Mouse (Mus musculus) spleen, postnatal 10 days (tissue): Measurements from ENCODE around the gene Pgm3.
"Not testable (repeated sequence)": the region's sequence is repeated elsewhere in the genome, so short reads cannot be mapped to it uniquely, and the experiment has no call there.

Source experiments
- DNase-seq, 2 experiments: peaks; one replicate each; pipeline ENCODE4 v3.0.0; 2021 to 2022; ENCODE audit warnings: low spot score in 2 of 2

The Pgm3 gene

GRCm38 (mm10) chr9:86571540-86572135 is at the start of gene Pgm3, which contains the start of gene Rwdd2a:
Gene Pgm3 (minus strand): TSS chr9:86571842.
Gene Rwdd2a (plus strand): TSS chr9:86571991.
- DNase-seq = peak; percentile 90 to 98

GRCm38 (mm10) chr9:86619341-86620139 is 47.9 kb upstream of the Pgm3 start:
- DNase-seq = no peak

DNA sequence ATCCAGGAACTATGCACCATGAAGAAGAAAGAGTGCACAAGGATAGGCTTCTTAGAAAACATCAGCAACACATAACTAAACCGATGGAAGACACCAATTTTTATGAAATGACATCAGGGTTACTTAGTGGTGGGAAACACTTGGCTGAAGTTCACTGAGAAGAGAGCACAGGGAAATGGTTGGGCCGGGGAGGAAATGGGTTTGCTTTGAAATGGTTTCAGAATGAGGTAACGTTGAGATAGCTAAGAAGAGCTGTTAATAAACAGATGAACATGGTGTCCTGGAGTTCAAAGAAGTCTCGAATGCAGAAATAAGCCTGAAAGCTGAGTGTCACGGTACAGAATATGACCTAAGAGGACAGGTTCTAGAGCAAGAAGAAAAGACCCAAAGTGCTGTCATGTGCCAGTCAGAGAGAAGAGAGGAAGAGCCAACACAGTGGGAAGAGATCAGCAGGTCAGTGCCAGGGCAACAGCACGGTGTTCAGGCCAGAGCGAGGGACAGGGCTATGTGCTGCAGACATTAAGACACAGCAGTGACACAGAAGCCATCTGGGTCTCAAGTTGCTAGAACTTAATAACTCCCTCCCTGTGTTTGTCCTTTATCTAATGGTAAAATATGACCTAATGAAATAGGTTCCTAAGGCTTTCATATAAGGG is 46.3 kb upstream of the Pgm3 start:
- DNase-seq = no peak

- DNase-seq = no peak
These were observed 44.1 kb upstream of the Pgm3 start for GRCm38 (mm10) chr9:86615765-86616164.

DNA sequence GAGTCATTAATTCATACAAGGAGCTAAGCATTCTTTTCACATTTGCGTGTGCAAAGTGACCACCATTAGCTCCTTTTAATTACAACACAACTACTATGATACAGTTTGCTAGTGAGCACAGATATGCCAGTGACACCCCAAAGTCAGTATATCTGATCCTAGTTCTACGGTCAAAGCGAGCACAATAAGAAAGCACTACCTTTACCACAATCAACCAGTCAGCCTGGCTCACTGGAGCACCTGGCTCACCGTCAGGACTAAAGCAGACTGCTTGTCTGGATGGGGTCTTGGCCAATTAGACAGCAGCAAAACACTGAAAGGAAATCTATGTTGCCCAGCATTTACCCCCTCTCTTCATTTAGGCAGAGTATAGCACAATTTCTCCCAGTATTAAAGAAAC is 40.4 kb upstream of the Pgm3 start:
- DNase-seq = no peak

GRCm38 (mm10) chr9:86605776-86606175 is 34.1 kb upstream of the Pgm3 start:
- no peak for DNase-seq

DNA sequence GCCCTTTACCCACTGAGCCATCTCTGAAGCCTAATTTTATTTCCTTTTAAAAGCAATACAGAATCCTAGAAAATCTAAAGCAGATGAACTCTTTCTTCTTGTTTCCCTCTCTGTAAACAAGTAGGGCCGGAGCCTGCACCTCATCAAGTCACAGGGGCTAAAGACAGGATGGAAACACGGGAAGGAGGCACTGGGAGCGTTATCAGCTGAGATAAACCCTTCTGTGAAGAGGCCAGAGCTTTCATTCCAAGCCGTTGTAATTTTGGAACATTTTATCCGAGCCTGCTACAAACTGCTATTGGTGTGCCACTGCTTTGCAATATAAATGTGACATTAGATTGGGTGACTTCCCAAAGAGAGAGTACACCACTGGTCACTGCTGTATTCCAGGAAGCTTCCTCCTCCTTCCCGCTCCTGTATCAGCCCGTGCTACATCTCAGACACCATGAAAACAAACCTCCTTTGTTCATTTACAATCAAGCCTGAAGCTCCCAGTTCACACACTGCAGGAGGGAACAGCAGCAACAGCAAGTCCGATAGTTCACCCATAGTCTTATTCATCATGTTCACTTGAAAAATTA is 28.2 kb upstream of the Pgm3 start:
- DNase-seq = no peak

DNA sequence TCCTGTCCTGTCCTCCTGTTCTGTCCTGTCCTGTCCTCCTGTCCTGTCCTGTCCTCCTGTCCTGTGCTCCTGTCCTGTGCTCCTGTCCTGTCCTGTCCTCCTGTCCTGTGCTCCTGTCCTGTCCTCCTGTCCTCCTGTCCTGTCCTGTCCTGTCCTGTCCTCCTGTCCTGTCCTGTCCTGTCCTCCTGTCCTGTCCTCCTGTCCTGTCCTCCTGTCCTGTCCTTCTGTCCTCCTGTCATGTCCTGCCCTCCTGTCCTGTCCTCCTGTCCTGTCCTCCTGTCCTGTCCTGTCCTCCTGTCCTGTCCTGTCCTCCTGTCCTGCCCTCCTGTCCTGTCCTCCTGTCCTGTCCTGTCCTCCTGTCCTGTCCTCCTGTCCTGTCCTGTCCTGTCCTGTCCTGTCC is 25.3 kb upstream of the Pgm3 start:
- not testable (repeated sequence) for DNase-seq

GRCm38 (mm10) chr9:86594357-86594767 is 22.7 kb upstream of the Pgm3 start:
- not testable (repeated sequence) for DNase-seq

DNA sequence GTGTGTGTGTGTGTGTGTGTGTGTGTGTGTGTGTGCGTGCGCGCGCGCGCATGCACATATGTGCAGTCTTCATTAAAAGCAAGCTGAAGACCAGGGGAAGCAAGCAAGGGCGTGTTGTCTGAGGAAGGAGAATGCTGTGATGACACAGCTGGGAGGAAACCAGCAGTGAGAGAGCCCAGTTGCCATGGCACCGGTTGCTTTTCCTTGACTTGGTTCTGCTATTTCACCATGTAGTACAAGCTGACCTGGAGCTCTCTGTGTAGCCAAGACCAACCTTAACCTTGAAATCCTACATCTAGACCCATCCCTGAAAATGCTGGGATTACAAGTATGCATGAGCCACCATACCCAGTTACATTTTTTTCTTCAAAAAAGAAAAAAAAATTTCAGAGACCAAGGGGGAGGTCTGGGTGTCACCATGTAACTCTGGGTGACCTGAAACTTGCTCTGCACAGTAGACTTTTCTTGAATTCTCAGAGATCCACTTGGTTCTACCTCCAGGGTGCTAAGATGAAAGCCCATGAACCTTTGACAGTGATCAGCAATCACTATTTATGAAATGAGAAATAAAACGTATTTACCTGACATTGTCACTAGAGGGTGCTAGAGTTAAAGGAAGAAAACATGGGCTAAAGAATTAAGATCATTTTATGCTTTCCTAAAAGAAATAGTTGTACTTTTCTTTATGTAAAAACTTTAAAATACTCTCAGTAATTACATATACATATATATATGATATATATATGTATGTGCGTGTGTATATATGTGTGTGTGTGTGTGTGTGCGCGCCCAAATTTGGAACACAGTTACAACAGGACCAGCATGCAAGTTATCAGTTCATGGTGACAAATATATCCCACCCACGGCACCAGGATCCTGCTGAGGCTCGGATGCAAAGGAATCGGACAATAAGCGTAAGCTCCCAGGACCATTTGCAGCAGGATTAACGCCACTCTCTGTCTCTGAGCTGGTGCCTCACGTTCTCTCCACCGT is 21.3 kb upstream of the Pgm3 start:
- no peak for DNase-seq

- DNase-seq = no peak
These were observed 15.6 kb upstream of the Pgm3 start for GRCm38 (mm10) chr9:86587019-86587795.

DNA sequence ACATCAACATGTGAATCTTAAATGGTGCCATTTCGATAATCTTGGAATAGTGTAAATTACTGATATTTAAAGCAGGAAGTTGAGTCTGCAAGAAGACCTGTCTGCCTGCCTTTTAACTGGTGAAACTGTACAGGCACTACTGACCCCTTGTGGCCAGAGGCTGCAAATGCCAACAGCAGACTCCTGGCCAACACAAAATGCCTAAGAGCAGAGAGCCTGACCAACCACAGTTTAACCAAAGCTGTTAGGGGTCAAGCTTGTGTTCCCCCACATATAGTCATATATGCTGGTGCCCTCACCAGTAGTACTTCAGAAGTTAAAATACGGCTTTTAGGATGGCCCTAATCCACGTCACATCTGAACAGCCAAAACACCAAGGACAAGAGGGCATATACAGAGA is 12.1 kb upstream of the Pgm3 start:
- DNase-seq = peak; percentile 48 to 75

DNA sequence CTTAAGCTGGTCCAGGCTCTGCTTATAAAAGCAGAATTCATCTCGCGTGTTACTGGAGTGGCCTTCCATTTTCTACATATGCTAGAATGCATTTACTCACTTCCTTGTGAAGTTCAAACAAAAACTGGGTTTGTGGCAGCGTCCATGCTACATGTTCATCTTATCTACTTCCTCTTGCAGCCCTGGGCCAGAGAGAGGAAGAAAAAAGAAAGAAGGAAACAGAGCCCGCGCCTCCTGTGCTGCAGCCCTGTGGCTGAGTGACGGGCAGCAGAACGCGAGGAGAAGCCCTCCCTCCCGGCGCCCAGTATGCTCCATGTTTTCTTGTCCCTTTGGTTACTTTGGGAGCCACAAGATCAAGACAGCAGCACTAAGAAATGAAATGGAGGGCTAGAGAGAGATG is 8.0 kb upstream of the Pgm3 start:
- peak in 1 of 2 experiments; percentile 28 for DNase-seq

- no peak for DNase-seq
These were observed 3.5 kb upstream of the Pgm3 start for GRCm38 (mm10) chr9:86575178-86575577.

DNA sequence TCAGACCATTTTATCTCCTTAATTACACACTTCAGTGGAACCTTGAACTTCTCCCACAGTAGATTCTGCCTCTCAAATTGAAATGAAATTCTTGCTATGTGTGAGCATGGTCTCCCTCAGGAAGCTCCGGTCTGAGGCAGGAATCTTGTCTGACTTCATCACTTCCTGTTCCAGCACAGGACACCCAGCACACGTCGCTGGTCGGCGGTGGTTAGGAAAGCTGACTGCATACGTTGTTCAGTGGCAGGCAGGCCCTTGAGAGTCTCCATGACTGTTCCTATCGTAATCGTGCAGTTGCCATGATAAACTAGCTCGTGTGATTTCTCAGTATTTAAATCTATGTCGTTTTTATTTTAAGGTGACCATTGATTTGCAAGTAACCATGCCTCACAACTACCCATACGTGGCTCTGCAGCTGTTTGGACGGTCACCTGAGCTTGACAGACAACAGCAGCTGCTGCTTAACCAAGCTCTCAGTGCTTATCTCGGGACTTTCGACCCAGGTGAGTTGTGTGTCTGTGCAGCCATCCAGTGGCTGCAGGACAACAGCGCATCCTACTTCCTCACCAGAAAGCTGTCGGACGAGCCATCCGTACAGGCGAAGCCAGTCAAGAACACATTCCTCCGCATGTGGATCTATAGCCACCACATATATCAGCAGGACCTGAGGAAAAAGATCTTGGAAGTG is 2.1 kb upstream of the Pgm3 start:
- DNase-seq = no peak

DNA sequence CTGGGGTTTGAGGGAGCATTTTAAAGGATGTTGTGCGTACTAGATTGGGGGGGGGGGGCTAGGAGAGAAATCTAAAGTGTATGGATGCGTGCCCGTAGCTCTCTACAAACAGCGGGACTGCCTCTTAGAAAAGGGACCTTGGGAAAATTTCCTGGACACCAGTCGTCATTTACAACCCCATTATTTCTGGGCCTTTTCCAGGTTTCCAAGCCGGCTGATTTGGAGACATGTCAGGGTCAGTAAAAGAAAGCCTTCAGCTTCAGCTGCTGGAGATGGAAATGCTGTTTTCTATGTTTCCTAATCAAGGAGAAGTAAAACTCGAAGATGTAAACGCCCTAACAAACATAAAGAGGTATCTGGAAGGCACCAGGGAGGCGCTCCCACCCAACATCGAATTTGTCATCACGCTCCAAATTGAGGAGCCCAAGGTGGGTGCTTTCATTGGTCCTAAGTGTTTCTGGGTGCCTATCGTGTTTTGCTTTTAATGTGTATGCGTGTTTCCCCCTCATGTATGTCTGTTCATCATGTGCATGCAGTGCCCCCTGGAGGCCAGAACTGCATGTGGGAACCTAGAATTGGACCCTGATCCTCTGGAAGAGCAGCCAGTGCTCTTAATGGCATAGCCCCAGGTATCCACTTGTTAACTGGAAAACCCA is 1.1 kb upstream of the Pgm3 start:
- peak; percentile 74 to 90 for DNase-seq

- DNase-seq = peak in 1 of 2 experiments; percentile 54
These were observed 554 bp upstream of the Pgm3 start for GRCm38 (mm10) chr9:86572196-86572595.

GRCm38 (mm10) chr9:86570946-86571345 is 696 bp downstream of the Pgm3 start:
- DNase-seq = no peak

DNA sequence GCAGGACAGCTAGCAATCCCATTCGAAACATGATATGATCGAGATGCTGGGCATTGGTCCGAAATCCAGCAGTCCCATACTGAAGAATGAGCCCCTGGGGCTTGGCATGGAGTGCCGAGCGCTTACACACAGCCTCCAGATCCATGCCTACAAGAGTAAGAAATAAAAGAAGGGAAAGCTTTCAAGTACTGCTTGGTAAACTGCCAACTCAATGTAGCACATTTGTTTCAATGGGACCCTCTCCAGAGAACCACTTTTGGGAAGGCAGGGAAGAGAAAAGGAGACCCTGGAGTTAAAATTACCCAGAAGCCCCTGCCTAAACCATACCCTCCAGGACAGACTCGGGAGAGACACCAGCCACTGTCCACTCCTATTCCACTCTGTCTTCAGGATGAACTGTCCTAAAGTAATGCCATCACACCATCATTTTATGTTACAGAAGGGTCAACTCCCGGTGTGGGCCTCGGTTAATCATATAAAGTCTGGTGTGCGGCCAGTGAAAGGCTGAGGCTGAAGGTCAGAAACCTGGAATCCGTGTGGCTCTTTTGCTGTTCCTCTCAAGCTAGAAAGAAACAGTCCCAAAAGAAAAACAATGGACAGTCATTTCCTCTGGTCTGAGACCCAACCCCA is 1.3 kb downstream of the Pgm3 start:
- DNase-seq = no peak
